Mouse (Mus musculus) heart, embryonic 11.5 days (tissue): Measurements from ENCODE around the gene Marveld1. TPM values are rescaled to one million over a fixed set of nuclear protein-coding genes. Genes with fewer than 3 reads are reported as not detected.
A peak's percentile ranks its signal among the peaks of the same experiment; 100 is the strongest.

ENCODE experiments used
- ATAC-seq: fragments of 200-750 bp; cut with Nextera tagmentation; replicated peaks from 2 replicates; pipeline ENCODE4 v1.8.0; 2017; ENCODE audit warnings: moderate library complexity; ENCODE audit not compliant: insufficient number of reproducible peaks, low FRiP score, low TSS enrichment
- H3K27ac ChIP-seq: fragments of 300-500 bp; sonication (generic); 2 replicates; pipeline ENCODE4 v1.5.1; 2014; ENCODE audit warnings: mild to moderate bottlenecking, low read depth, low read length
- H3K27me3 ChIP-seq: fragments of 300-500 bp; sonication (generic); 2 replicates; pipeline ENCODE4 v1.6.1; 2014; ENCODE audit warnings: mild to moderate bottlenecking, low read length, mixed read lengths; ENCODE audit not compliant: control insufficient read depth, insufficient read depth
- H3K36me3 ChIP-seq: fragments of 300-500 bp; sonication (generic); 2 replicates; pipeline ENCODE4 v1.6.1; 2014; ENCODE audit warnings: mild to moderate bottlenecking, low read length, moderate library complexity, mixed read lengths; ENCODE audit not compliant: control insufficient read depth, insufficient read depth
- H3K4me1 ChIP-seq: fragments of 300-500 bp; sonication (generic); 2 replicates; pipeline ENCODE4 v1.6.1; 2014; ENCODE audit warnings: low read length; ENCODE audit not compliant: control insufficient read depth, insufficient read depth
- H3K4me2 ChIP-seq: fragments of 300-500 bp; sonication (generic); 2 replicates; pipeline ENCODE4 v1.6.1; 2014; ENCODE audit warnings: mild to moderate bottlenecking, moderate library complexity
- H3K4me3 ChIP-seq: fragments of 300-500 bp; sonication (generic); 2 replicates; pipeline ENCODE4 v1.5.1; 2014; ENCODE audit warnings: low read depth, low read length
- H3K9ac ChIP-seq: fragments of 300-500 bp; sonication (generic); 2 replicates; pipeline ENCODE4 v1.6.1; 2014; ENCODE audit warnings: mild to moderate bottlenecking, low read depth, low read length, moderate library complexity
- H3K9me3 ChIP-seq: fragments of 300-500 bp; sonication (generic); replicated peaks from 2 replicates; pipeline ENCODE4 v1.6.1; 2016; ENCODE audit warnings: low read length; ENCODE audit not compliant: control insufficient read depth
- WGBS: fragments of 180-500 bp; shearing (Covaris S2); extraction: QIAGEN DNeasy Blood & Tissue Kit; methylation state at CpG from one replicate; pipeline ENCODE4 v1.1.7; 2014; ENCODE audit not compliant: insufficient replicate concordance; 5-methylcytosine and 5-hydroxymethylcytosine counted together
- polyA plus RNA-seq: library from polyadenylated mRNA; unstranded; fragments of >200 nt; fragmentation: Nextera tagmentation; extraction: Ambion mirVana; gene quantifications from 2 replicates; pipeline ENCODE4 v1.2.1, GENCODE M21; 2014

Gene Marveld1
- polyA plus RNA-seq, 1 experiment from 2014 or later = 14.4 TPM

DNA sequence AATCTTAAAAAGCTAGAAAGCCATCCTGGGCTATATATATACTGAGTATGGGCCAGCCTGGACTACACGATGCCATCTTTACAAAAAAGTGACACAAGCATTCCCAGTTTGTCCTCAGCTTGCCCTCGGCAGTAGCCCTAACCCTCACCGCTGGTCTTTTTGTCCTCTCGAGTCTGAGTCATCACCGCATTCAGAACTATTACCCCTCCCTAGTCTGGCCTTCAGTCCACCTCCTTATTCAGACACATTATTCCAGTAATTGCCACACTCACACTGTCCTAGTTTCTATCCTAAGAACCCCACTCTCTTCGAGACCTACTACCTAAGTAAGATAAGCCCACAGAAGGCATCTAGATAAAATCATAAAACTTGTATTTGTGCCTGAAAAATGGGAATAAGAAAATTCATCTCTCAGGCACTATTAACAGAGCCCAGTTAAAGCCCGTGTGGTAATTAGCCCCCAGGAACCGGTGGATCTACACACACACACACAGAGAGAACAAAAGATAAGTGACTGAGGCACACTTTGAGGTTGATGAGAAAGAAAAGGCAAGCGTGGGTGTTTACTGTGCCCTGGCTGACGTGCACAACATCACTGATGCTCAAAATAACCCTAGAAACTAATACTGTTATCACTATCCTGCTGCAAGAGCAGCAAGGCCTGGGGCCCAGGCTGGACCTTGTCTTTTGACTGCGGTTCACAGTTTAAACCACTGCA is 21.5 kb upstream of the Marveld1 start:
- Histone ChIP-seq H3K27ac (no peak overlapping the region), H3K36me3 (peaks cover 11% of the 10 kb centered on the region)
- WGBS = 67% methylated on average over 11 of the region's 11 CpGs

GRCm38 (mm10) chr19:42126219-42126605 is 21.0 kb upstream of the Marveld1 start:
- Histone ChIP-seq H3K9me3 (no peaks in the 10 kb centered on the region), H3K4me1 (peaks cover 27% of the 10 kb centered on the region), H3K27ac (no peak overlapping the region), H3K9ac (no peak overlapping the region), H3K4me2 (peak overlapping the region; percentile 23; the same call in 1 of the 2 replicates), H3K4me3 (no peak overlapping the region), H3K36me3 (peaks cover 8% of the 10 kb centered on the region; the same call in 1 of the 2 replicates), H3K27me3 (no peaks in the 10 kb centered on the region)
- no peak for ATAC-seq
- WGBS = 82% methylated on average over 6 of the region's 6 CpGs

More for the DNA sequence above, 21.5 kb upstream of the Marveld1 start:
- Histone ChIP-seq H3K9me3 (no peaks in the 10 kb centered on the region), H3K9ac (no peak overlapping the region), H3K27me3 (no peaks in the 10 kb centered on the region), H3K4me2 (peak overlapping the region; percentile 23; the same call in 1 of the 2 replicates), H3K4me1 (peaks cover 27% of the 10 kb centered on the region), H3K4me3 (no peak overlapping the region)
- ATAC-seq = no peak

DNA sequence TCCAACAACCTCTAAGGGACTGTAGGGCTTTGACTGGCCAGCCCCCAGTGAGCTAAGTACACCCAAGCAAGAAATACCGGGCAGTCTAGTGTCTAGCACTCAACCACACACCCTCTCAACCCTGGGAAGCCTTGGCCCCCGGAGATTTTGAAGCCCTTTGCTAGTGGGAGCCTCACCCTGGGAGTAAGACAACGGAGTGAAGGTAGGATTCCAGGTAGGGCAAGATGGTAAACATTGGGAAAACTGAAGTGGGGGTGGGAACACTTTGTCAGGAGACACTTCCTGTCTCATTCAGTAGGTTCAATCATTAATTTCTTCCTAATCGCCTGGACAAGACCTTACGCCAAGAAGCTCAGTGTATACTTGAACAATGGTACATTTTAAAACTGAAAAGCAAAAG is 20.2 kb upstream of the Marveld1 start:
- Histone ChIP-seq H3K9me3 (no peaks in the 10 kb centered on the region), H3K4me1 (peaks cover 27% of the 10 kb centered on the region), H3K9ac (no peak overlapping the region), H3K27me3 (no peaks in the 10 kb centered on the region), H3K4me2 (no peak overlapping the region), H3K27ac (no peak overlapping the region), H3K36me3 (peaks cover 6% of the 10 kb centered on the region; the same call in 1 of the 2 replicates), H3K4me3 (no peak overlapping the region)
- ATAC-seq = no peak
- WGBS = 84% methylated on average over 5 of the region's 5 CpGs

DNA sequence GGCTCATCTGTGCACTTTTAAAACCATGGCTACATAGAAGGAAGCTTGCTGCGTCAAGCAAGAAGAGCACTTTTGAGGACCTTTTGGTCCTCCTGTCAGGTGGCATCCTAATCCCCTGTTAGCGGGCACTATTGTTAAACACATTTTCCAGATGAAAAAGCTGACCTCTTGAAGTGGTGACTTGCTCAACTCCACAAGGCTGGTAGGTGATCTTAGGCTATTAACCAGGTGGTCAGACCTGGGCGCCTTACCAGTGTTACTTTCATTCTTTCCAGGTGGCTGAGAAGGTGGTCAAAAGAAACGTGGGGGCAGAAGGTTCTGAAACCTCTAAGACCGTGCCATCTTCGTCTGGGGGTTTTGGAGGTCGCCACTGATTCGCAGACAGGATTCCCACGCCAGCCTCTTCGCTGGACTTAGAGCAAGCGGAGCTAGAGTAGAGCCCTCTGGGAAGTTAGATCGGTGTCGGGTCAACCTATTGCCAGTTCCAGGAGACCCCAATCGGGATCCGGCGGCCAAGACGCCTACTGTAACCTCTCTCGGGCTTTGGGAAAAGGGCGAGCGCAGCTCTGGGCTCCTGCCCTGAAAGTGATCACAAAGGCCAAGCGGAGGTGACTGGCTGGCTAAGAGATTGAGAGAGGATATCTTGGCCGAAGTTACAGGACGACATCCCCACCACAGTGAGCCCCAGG is 19.0 kb upstream of the Marveld1 start:
- peaks cover 27% of the 10 kb centered on the region for H3K4me1 ChIP-seq
- H3K27me3 ChIP-seq = no peaks in the 10 kb centered on the region
- WGBS = 4% methylated on average over 23 of the region's 23 CpGs
- H3K36me3 ChIP-seq = no peaks in the 10 kb centered on the region; the same call in 1 of the 2 replicates
- H3K27ac ChIP-seq = peak overlapping the region; percentile 89
- peak overlapping the region; percentile 76 for H3K4me3 ChIP-seq
- no peaks in the 10 kb centered on the region for H3K9me3 ChIP-seq
- H3K9ac ChIP-seq = peak overlapping the region; percentile 89
- peak overlapping the region; percentile 98 for H3K4me2 ChIP-seq
- ATAC-seq = no peak

- no peaks in the 10 kb centered on the region for H3K36me3 ChIP-seq
- H3K4me1 ChIP-seq = peaks cover 27% of the 10 kb centered on the region
- H3K9ac ChIP-seq = peak within 1 kb of the TSS; percentile 89
- H3K4me2 ChIP-seq = peak within 1 kb of the TSS; percentile 98
- WGBS = 0% methylated on average over 53 of the region's 54 CpGs
- H3K27ac ChIP-seq = peak within 1 kb of the TSS; percentile 89
- ATAC-seq = peak; percentile 97
- no peaks in the 10 kb centered on the region for H3K9me3 ChIP-seq
- H3K27me3 ChIP-seq = no peaks in the 10 kb centered on the region
- H3K4me3 ChIP-seq = peak within 1 kb of the TSS; percentile 76
Measured at GRCm38 (mm10) chr19:42128787-42129508, 18.3 kb upstream of the Marveld1 start, which contains the start of gene Avpi1. Gene Avpi1, minus strand, starts transcription at chr19:42129059.

- 34% methylated on average over 14 of the region's 14 CpGs for WGBS
- ATAC-seq = no peak
- peak overlapping the region; percentile 76 for H3K4me3 ChIP-seq
- peak overlapping the region; percentile 70 for H3K27ac ChIP-seq
- no peaks in the 10 kb centered on the region for H3K36me3 ChIP-seq
- H3K9me3 ChIP-seq = no peaks in the 10 kb centered on the region
- peak overlapping the region; percentile 47 for H3K9ac ChIP-seq
- H3K4me2 ChIP-seq = peak overlapping the region; percentile 98
- peaks cover 27% of the 10 kb centered on the region for H3K4me1 ChIP-seq
- H3K27me3 ChIP-seq = no peaks in the 10 kb centered on the region
Measured at GRCm38 (mm10) chr19:42129509-42130293, 17.5 kb upstream of the Marveld1 start.

DNA sequence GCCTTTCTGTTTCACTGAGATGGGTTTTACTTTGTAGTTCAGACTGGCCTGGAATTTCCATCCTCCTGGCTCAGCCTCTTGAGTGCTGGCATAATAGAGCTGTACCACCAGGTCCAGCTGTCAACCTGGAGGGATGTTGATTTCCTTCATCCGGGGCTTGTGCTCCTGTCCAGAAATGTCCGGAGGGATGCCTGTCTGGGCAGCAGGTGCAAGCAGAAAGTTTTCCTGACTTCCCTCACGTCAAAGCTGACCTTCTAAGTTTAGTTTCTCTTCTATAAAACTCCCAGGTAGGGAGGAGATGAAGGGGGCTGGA is 16.9 kb upstream of the Marveld1 start:
- 67% methylated on average over 3 of the region's 3 CpGs for whole genome bisulfite sequencing
- H3K27ac ChIP-seq = no peak overlapping the region

DNA sequence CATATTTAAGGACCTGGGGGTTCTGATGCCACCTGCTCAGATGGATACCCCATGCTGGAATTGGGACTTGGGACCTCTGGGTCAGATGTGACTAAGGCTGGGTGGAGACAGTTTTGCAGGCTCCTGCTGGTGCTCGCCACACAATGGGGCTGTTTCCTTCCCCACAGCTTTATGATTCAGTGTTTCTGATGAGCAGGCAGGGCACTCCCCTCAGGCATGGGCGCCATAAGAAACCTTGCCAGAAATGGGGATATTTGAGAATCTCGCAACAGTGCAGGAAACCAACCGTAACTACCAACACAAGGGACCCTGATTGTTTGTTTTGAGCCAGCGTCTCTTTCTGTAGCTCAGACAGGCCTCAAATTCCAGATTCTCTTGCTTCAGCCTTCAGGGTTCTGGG is 16.1 kb upstream of the Marveld1 start:
- H3K4me1 ChIP-seq = peaks cover 21% of the 10 kb centered on the region
- H3K9me3 ChIP-seq = no peaks in the 10 kb centered on the region
- no peak overlapping the region for H3K4me2 ChIP-seq
- H3K36me3 ChIP-seq = no peaks in the 10 kb centered on the region
- ATAC-seq = no peak
- 68% methylated on average over 5 of the region's 5 CpGs for WGBS
- no peak overlapping the region for H3K9ac ChIP-seq
- H3K4me3 ChIP-seq = no peak overlapping the region
- H3K27ac ChIP-seq = no peak overlapping the region
- H3K27me3 ChIP-seq = no peaks in the 10 kb centered on the region

More for the DNA sequence above, 16.9 kb upstream of the Marveld1 start:
- ATAC-seq = no peak
- Histone ChIP-seq H3K4me3 (no peak overlapping the region), H3K4me1 (peaks cover 27% of the 10 kb centered on the region), H3K9ac (no peak overlapping the region), H3K36me3 (no peaks in the 10 kb centered on the region), H3K27me3 (no peaks in the 10 kb centered on the region), H3K4me2 (no peak overlapping the region), H3K9me3 (no peaks in the 10 kb centered on the region)
